Mouse (Mus musculus) yolk sac, embryonic 10.5 days (tissue): ENCODE results near the gene Riiad1.

ENCODE experiments used
- DNase-seq: peaks from one replicate; pipeline ENCODE4 v3.0.0-alpha.2; 2017; ENCODE audit warnings: low spot score

Gene Riiad1

GRCm38 (mm10) chr3:94463926-94464578 lies 16.1 kb downstream of the Riiad1 start:
- DNase-seq: peak; percentile 33

- no peak for DNase-seq
Observed at GRCm38 (mm10) chr3:94459834-94460233, 20.3 kb downstream of the Riiad1 start.

GRCm38 (mm10) chr3:94457055-94457454 lies 23.1 kb downstream of the Riiad1 start:
- DNase-seq: no peak

- DNase-seq: peak; percentile 84
Observed at GRCm38 (mm10) chr3:94456529-94457000, 23.6 kb downstream of the Riiad1 start.

- DNase-seq: no peak
Observed at GRCm38 (mm10) chr3:94449377-94449776, 30.8 kb downstream of the Riiad1 start.

GRCm38 (mm10) chr3:94443597-94443964 lies 36.6 kb downstream of the Riiad1 start, which contains the start of gene Oaz3:
TSS of gene Oaz3 (minus strand) at chr3:94443915.
- DNase-seq: no peak

GRCm38 (mm10) chr3:94442951-94443596 lies 37.1 kb downstream of the Riiad1 start, which contains the start of gene Mrpl9:
TSS of gene Mrpl9 (plus strand) at chr3:94443318.
- peak; percentile 93 for DNase-seq

- no peak for DNase-seq
Observed at GRCm38 (mm10) chr3:94441182-94441581, 39.0 kb downstream of the Riiad1 start.

- DNase-seq: no peak
Observed at GRCm38 (mm10) chr3:94436420-94436819, 43.7 kb downstream of the Riiad1 start.

- peak; percentile 25 for DNase-seq
Observed at GRCm38 (mm10) chr3:94434305-94434704, 45.8 kb downstream of the Riiad1 start.

- DNase-seq: no peak
Observed at GRCm38 (mm10) chr3:94430980-94431379, 49.2 kb downstream of the Riiad1 start.
